Mouse (Mus musculus): ENCODE data around the gene Rpl19. TPM values are rescaled to one million over a fixed set of nuclear protein-coding genes. Genes with fewer than 3 reads are reported as not detected.

The Rpl19 gene
- polyA plus RNA-seq, 1 experiment from 2014 or later, result 942 TPM

DNA sequence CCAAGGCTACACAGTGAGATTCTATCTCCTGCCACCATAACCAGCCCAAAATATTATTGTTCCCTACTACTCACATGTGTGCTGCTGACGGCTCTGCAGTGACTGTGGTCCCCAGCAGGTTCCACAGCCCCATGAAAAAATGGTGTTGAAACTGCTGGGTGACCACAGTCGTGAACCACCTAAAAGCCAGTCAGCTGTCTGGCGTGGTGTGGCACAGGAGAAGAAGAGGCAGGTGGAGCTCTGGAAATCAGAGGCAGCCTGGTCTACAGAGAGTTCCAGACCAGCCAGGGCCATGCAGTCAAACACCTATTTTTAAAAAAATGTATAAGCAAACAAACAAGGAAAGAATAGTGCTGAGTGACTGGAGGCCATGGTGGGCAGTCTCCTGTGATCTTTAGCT is 34.9 kb downstream of the Rpl19 start:
- H3K4me1 ChIP-seq (ENCODE audit: control insufficient read depth, insufficient read depth, low read length), result 0 out of 2 replicates have a peak, but pooled peaks cover 3% of the 10 kb centered on the region
- no peak overlapping the region for H3K4me2 ChIP-seq (ENCODE audit: low read depth, low read length)
- WGBS, result 62% methylated on average over 3 of the region's 3 CpGs
- ATAC-seq (ENCODE audit: insufficient read depth, low FRiP score), result no peak
- no peaks in the 10 kb centered on the region for H3K9me3 ChIP-seq (replicated peaks; ENCODE audit: control insufficient read depth, low read length)
- no peak overlapping the region for H3K4me3 ChIP-seq (replicated peaks; ENCODE audit: low read length)
- no peak overlapping the region for H3K27ac ChIP-seq (ENCODE audit: low read length)
- no peaks in the 10 kb centered on the region for H3K27me3 ChIP-seq (ENCODE audit: control insufficient read depth, insufficient read depth, low read length)
- no peaks in the 10 kb centered on the region for H3K36me3 ChIP-seq (ENCODE audit: control insufficient read depth, insufficient read depth, low read length)
- H3K9ac ChIP-seq (ENCODE audit: low read length), result no peak overlapping the region

GRCm38 (mm10) chr11:98061904-98062562 is 35.5 kb downstream of the Rpl19 start:
- Histone ChIP-seq H3K27ac (ENCODE audit: low read length) (no peak overlapping the region), H3K27me3 (ENCODE audit: control insufficient read depth, insufficient read depth, low read length) (no peaks in the 10 kb centered on the region), H3K9ac (ENCODE audit: low read length) (no peak overlapping the region), H3K4me2 (ENCODE audit: low read depth, low read length) (no peak overlapping the region), H3K4me3 (replicated peaks; ENCODE audit: low read length) (no peak overlapping the region), H3K36me3 (ENCODE audit: control insufficient read depth, insufficient read depth, low read length) (no peaks in the 10 kb centered on the region), H3K9me3 (replicated peaks; ENCODE audit: control insufficient read depth, low read length) (no peaks in the 10 kb centered on the region), H3K4me1 (ENCODE audit: control insufficient read depth, insufficient read depth, low read length) (0 out of 2 replicates have a peak, but pooled peaks cover 3% of the 10 kb centered on the region)
- WGBS, result 56% methylated on average over 6 of the region's 6 CpGs
- ATAC-seq (ENCODE audit: insufficient read depth, low FRiP score), result no peak

GRCm38 (mm10) chr11:98066201-98066600 is 39.7 kb downstream of the Rpl19 start:
- Histone ChIP-seq H3K9ac (ENCODE audit: low read length) (no peak overlapping the region), H3K27me3 (ENCODE audit: control insufficient read depth, insufficient read depth, low read length) (no peaks in the 10 kb centered on the region), H3K9me3 (replicated peaks; ENCODE audit: control insufficient read depth, low read length) (no peaks in the 10 kb centered on the region), H3K27ac (ENCODE audit: low read length) (no peak overlapping the region), H3K4me1 (ENCODE audit: control insufficient read depth, insufficient read depth, low read length) (no peaks in the 10 kb centered on the region), H3K4me3 (replicated peaks; ENCODE audit: low read length) (no peak overlapping the region), H3K4me2 (ENCODE audit: low read depth, low read length) (no peak overlapping the region), H3K36me3 (ENCODE audit: control insufficient read depth, insufficient read depth, low read length) (no peaks in the 10 kb centered on the region)
- 92% methylated on average over 12 of the region's 12 CpGs for WGBS
- ATAC-seq (ENCODE audit: insufficient read depth, low FRiP score), result no peak

DNA sequence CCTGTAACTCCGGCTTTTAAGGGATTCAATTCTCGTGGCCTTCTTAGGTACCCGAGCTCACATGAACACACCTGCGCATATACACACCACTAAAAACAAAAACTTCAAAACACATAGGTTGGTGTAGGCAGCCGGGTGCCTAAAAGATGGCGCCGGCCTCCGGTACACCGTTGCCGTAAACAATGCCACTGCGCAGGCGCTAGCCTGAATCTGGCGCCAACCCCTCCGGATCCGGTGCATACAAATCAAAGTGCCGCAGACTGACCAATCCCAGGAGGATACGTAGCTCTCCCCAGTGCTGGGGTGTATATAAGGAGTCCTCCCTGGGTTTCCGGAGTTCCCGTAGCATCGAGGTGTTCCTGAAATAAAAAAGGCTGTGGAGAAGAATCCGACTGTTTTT is 40.7 kb downstream of the Rpl19 start:
- no peak for ATAC-seq (ENCODE audit: insufficient read depth, low FRiP score)
- Histone ChIP-seq H3K36me3 (ENCODE audit: control insufficient read depth, insufficient read depth, low read length) (no peaks in the 10 kb centered on the region), H3K4me3 (replicated peaks; ENCODE audit: low read length) (no peak overlapping the region), H3K27me3 (ENCODE audit: control insufficient read depth, insufficient read depth, low read length) (no peaks in the 10 kb centered on the region), H3K9me3 (replicated peaks; ENCODE audit: control insufficient read depth, low read length) (no peaks in the 10 kb centered on the region), H3K9ac (ENCODE audit: low read length) (no peak overlapping the region), H3K4me1 (ENCODE audit: control insufficient read depth, insufficient read depth, low read length) (no peaks in the 10 kb centered on the region), H3K27ac (ENCODE audit: low read length) (no peak overlapping the region), H3K4me2 (ENCODE audit: low read depth, low read length) (no peak overlapping the region)
- 90% methylated on average over 21 of the region's 21 CpGs for WGBS

DNA sequence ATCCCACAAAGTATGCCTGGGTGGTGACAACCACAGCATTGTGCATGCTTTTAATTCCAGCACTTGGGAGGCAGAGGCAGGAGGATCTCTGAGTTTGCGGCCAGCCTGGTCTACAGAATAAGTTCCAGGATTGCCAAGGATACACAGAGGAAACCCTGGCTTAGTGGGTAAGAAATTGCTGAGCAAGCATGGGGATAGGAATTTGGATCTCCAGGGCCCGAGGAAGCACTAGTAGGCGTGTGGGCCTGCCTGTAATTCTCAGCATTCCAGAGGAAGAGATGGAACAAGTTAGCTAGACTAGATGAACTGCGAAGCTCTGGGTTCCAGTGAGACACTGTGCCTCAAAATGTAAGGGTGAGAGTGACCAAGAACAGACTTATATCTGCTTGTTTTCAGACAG is 46.9 kb downstream of the Rpl19 start:
- Histone ChIP-seq H3K36me3 (ENCODE audit: control insufficient read depth, insufficient read depth, low read length) (no peaks in the 10 kb centered on the region), H3K27me3 (ENCODE audit: control insufficient read depth, insufficient read depth, low read length) (no peaks in the 10 kb centered on the region), H3K27ac (ENCODE audit: low read length) (no peak overlapping the region), H3K4me1 (ENCODE audit: control insufficient read depth, insufficient read depth, low read length) (no peaks in the 10 kb centered on the region; the same call in 1 of the 2 replicates), H3K9ac (ENCODE audit: low read length) (no peak overlapping the region), H3K9me3 (replicated peaks; ENCODE audit: control insufficient read depth, low read length) (no peaks in the 10 kb centered on the region), H3K4me3 (replicated peaks; ENCODE audit: low read length) (no peak overlapping the region), H3K4me2 (ENCODE audit: low read depth, low read length) (no peak overlapping the region)
- no peak for ATAC-seq (ENCODE audit: insufficient read depth, low FRiP score)
- 83% methylated on average over 4 of the region's 4 CpGs for WGBS

GRCm38 (mm10) chr11:98075195-98075808 is 48.8 kb downstream of the Rpl19 start:
- no peak overlapping the region for H3K9ac ChIP-seq (ENCODE audit: low read length)
- ATAC-seq (ENCODE audit: insufficient read depth, low FRiP score), result peak; percentile 50; the same call in 1 of the 2 replicates
- H3K27ac ChIP-seq (ENCODE audit: low read length), result no peak overlapping the region
- H3K36me3 ChIP-seq (ENCODE audit: control insufficient read depth, insufficient read depth, low read length), result no peaks in the 10 kb centered on the region
- no peaks in the 10 kb centered on the region for H3K9me3 ChIP-seq (replicated peaks; ENCODE audit: control insufficient read depth, low read length)
- no peak overlapping the region for H3K4me3 ChIP-seq (replicated peaks; ENCODE audit: low read length)
- 19% methylated on average over 13 of the region's 13 CpGs for WGBS
- H3K27me3 ChIP-seq (ENCODE audit: control insufficient read depth, insufficient read depth, low read length), result no peaks in the 10 kb centered on the region
- no peaks in the 10 kb centered on the region; the same call in 1 of the 2 replicates for H3K4me1 ChIP-seq (ENCODE audit: control insufficient read depth, insufficient read depth, low read length)
- H3K4me2 ChIP-seq (ENCODE audit: low read depth, low read length), result no peak overlapping the region

- WGBS, result 78% methylated on average over 8 of the region's 8 CpGs
- no peak overlapping the region for H3K27ac ChIP-seq (ENCODE audit: low read length)
- H3K9me3 ChIP-seq (replicated peaks; ENCODE audit: control insufficient read depth, low read length), result no peaks in the 10 kb centered on the region
- H3K9ac ChIP-seq (ENCODE audit: low read length), result no peak overlapping the region
- H3K4me1 ChIP-seq (ENCODE audit: control insufficient read depth, insufficient read depth, low read length), result no peaks in the 10 kb centered on the region; the same call in 1 of the 2 replicates
- no peak for ATAC-seq (ENCODE audit: insufficient read depth, low FRiP score)
- H3K4me2 ChIP-seq (ENCODE audit: low read depth, low read length), result no peak overlapping the region
- H3K4me3 ChIP-seq (replicated peaks; ENCODE audit: low read length), result no peak overlapping the region
- no peaks in the 10 kb centered on the region for H3K27me3 ChIP-seq (ENCODE audit: control insufficient read depth, insufficient read depth, low read length)
- H3K36me3 ChIP-seq (ENCODE audit: control insufficient read depth, insufficient read depth, low read length), result no peaks in the 10 kb centered on the region
These were observed 50.6 kb downstream of the Rpl19 start for GRCm38 (mm10) chr11:98077086-98077485.

Small RNAs within 50 kb of the gene (microRNA-seq; reads per million reads assigned to microRNA genes)
- not detected for gene Gm27597

Other genes with a start within 250 kb of the Rpl19 start
- gene Rpl23, start 244.3 kb upstream of the Rpl19 start, polyA plus RNA-seq (2015; fragmentation: Nextera tagmentation; extraction: Ambion mirVana), result 439 and 586 TPM in 2 replicates
- 130 and 143 TPM in 2 replicates for gene Lasp1, start 227.7 kb upstream of the Rpl19 start, polyA plus RNA-seq (2015; fragmentation: Nextera tagmentation; extraction: Ambion mirVana)
- gene B230217C12Rik, start 185.9 kb upstream of the Rpl19 start, polyA plus RNA-seq (2015; fragmentation: Nextera tagmentation; extraction: Ambion mirVana), result 3.7 and 3.8 TPM in 2 replicates
- 0.35 and 0.74 TPM in 2 replicates for gene Fbxo47, start 142.6 kb upstream of the Rpl19 start, polyA plus RNA-seq (2015; fragmentation: Nextera tagmentation; extraction: Ambion mirVana)
- 0.72 and 1.0 TPM in 2 replicates for gene Plxdc1, start 40.3 kb upstream of the Rpl19 start, polyA plus RNA-seq (2015; fragmentation: Nextera tagmentation; extraction: Ambion mirVana)
- gene Arl5c, start 30.5 kb upstream of the Rpl19 start, polyA plus RNA-seq (2015; fragmentation: Nextera tagmentation; extraction: Ambion mirVana), result 10.5 and 11.8 TPM in 2 replicates
- 7.0 and 12.1 TPM in 2 replicates for gene Cacnb1, start 3.7 kb upstream of the Rpl19 start, polyA plus RNA-seq (2015; fragmentation: Nextera tagmentation; extraction: Ambion mirVana)
- 0.25 and 0.47 TPM in 2 replicates for gene Stac2, start 26.8 kb downstream of the Rpl19 start, polyA plus RNA-seq (2015; fragmentation: Nextera tagmentation; extraction: Ambion mirVana)
- 13.3 and 17.8 TPM in 2 replicates for gene Fbxl20, start 123.7 kb downstream of the Rpl19 start, polyA plus RNA-seq (2015; fragmentation: Nextera tagmentation; extraction: Ambion mirVana)
- gene Med1, start 166.6 kb downstream of the Rpl19 start, polyA plus RNA-seq (2015; fragmentation: Nextera tagmentation; extraction: Ambion mirVana), result 46.4 and 53.3 TPM in 2 replicates
- gene Cdk12, start 176.3 kb downstream of the Rpl19 start, polyA plus RNA-seq (2015; fragmentation: Nextera tagmentation; extraction: Ambion mirVana), result 7.6 and 7.7 TPM in 2 replicates

Measured in stomach, embryonic 16.5 days (tissue).